Mouse (Mus musculus) brain, embryonic 18.5 days (tissue): ENCODE data around the gene Limk1.

Source experiments
- DNase-seq: peaks from one replicate; pipeline ENCODE4 v3.0.0-alpha.2; 2012; ENCODE audit warnings: low read depth, low spot score

Gene Limk1

DNA sequence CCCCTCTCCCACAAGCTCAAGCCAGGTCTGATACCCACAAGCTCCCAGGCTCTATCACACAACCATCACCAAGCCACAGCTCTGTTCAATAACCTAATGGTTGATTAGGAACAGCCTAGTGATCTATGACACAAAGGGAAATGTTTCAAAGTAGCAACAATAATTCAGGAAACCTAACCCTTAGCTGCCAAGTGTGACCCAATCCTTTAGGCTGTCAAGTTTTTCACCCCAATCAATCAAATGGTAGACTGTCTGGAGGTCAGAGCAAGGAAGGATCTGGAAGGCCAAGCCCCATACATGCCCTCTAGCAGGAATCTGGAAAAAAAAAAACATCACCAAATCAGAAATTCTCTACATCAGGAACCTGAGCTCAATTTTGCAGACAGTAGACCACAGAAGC is 57.6 kb downstream of the Limk1 start:
- DNase-seq = no peak

DNA sequence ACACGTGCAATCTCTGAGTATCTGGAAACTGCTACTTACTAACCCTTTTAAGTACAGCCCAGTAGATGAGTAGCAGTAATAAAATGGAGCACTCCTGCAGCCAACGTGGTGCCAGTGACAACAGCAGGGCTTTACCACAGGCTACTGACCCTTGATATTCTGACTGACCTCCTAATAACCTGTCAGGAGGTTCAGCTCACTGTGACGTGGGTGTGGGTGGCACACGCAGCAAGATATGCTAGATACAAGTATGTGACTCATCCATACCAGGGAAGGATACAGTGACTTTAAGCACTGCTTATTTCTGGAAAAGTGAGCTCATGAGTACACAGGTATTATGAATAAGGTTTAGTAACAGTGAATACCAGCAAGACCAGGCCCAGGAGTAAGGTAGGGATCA is 58.9 kb downstream of the Limk1 start:
- no peak for DNase-seq

DNA sequence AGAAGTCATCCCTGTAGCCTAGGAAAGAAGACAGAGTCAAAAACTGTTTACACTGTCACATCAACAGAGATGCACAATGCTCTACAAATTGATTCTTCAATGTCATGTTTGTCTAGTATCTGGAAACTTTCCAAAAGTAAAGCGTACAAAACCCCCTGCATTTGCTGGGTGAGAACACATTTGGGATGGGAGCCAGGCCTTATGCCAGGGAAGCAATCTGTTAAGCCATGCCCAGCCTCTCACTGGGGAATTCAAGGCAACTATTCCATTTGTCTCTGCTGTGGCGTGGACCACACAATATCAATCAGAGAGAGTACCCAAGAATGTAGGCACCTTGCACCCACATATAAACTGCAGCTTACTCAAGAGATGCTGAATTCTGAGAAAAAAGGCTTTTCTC is 66.3 kb downstream of the Limk1 start:
- peak; percentile 52 for DNase-seq

DNA sequence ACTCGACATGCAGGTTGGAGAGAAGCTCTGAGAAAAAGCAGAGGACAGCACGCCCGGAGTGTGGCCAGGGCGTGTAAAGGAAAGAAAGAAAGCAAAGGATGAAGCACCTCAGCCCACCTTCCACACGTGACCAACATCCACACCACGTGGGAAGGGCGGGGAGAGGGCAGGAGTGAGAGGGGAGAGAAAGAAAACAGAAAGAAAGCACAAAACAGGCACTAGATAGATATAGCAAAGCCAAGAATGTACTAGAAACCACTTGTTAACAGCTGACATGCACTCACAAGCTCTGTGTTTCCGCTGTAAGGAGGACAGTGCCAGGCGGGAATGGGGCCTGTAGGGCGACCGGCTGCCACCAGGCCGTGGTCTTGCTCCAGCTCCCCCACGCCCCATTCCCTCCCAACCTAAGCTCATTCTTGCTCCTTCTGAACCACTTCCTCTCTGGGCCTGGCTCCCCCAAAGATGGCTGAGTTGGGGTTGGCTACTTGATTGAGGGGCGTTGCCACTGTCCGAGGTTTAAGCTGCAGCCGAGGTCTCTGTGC is 67.2 kb downstream of the Limk1 start:
- DNase-seq = no peak

DNA sequence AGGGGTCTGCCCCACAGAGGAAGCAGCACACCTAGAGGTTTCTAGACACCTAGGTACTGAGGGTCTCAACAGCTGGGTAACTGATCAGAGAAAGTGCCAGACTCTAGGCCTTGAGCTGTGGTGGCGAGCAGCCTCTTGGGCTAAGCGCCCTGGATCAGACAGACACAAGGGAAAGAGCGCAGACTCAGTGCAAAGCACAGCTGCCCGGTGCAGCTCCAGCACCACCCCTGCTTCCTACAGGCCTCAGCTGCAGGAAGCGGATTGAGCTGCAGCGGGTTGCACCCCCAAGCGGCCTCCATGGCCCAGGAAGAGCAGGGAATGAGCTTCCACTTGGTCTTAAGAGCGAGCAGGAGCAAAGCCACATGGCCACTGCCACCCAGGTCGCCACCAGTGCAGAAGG is 67.9 kb downstream of the Limk1 start:
- DNase-seq = no peak

DNA sequence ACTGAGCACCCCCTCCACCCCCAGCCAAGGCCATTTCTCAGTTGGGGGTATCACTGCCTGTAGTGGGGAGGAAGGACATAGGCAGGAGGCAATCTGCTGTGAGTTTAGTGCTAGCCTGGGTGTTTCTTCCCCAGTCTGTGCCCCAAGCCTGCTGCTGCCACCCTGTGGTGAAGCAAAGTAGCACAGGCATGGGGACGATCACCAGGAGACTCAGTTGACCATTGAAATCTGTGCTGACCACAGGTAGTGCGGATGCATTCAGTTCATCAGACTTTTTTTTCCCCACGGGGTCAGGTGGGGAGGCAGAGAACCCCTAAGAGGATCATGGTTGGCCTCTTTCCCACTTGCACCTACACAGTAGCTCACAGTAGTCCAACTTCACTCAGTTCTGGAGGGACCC is 71.3 kb downstream of the Limk1 start:
- DNase-seq = no peak

DNA sequence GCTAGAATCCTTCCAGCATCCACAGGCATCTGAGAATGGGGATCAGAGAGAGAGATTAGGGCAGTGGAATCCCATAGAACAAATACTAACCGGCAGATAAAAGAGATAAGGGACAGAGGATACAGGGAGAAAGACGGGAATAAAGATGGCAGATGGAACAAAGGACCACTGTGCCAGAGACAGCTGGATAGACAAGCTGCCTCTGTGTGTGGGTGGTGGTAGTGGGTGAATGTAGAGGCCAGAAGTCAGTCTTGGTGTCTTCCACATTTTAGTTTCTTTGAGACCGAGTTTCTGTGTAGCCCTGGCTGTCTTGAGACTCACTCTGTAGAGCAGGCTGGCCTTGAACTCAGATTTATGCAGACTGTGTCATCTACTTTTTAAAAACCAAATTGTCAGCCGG is 72.6 kb downstream of the Limk1 start:
- no peak for DNase-seq

DNA sequence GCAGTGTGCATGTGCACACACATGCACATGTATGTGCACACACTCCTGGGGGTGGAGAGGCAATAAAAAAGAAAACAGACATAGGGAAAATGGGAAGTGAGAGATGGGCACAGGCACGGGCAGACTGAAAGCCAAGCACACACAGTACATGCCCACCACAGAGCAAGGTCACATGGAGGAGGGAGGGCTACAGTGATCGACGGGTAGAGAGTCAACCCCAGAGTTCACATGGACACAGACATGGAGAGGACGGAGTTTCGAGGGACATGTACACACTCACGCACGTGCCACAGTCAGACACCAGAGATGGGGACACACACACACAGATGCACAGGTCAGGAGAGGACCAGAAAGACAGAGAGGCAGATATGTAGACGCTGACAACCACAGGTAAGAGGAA is 73.0 kb downstream of the Limk1 start:
- no peak for DNase-seq

DNA sequence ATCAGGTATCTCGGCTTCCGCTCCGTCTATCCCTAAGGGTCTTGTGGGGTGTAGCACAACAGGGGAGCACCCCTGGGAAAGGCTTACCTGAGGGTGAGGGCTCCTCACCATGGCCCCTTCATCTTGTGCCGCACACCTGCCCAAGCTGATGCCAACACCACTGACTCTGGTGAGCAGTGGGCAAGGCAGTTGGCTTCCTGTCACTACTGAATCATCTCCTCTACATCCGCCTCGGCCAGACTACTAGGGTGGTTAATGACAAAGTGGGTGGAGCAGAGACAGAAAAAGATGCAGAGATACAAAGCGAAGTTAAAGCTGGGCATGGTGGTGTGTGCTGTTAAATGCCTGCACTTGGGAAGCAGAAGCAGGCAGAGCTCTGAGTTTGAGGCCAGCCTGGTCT is 73.6 kb downstream of the Limk1 start, which contains the start of gene Lat2:
Lat2 (minus strand) TSS at position 224 of the 400 bp plus-strand sequence.
- no peak for DNase-seq

DNA sequence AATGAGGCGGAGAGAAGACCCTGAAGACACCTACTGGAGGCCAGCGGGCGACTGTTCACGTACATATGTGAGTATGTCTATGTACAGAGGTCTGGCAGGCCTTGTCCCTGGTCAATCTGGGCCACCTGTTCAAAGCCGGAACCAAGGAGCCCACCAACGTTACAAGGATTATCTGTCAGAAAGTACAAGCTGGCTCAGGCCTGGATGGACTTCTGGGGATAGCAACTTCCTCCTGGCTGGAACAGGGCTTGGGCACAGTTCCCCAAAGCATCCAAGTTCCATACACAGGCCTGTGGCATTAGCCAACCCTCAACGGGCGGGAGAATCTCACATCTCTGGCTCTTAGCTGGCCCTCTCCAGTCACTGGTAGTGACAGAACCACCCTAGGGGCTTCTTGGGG is 74.1 kb downstream of the Limk1 start:
- DNase-seq = no peak

DNA sequence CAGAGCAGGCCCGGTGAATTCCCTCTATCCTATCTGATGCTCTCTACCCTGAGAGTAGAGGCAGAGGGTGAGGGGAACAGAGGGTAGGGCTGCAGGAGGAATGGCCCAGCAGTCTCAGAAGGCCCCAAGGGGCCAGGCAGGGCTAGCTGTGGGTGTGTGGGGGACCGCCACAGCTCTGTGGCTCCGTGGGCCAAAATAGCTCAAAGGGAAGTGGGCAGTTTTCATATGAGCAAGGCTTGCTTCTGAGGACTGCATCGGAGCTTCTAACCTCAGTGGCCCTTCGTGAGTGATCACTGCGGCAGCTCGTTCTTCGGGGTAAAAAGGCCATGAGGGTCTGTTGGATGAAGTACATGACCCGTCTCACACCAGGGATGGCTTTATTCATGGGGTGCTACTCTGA is 74.7 kb downstream of the Limk1 start:
- no peak for DNase-seq

DNA sequence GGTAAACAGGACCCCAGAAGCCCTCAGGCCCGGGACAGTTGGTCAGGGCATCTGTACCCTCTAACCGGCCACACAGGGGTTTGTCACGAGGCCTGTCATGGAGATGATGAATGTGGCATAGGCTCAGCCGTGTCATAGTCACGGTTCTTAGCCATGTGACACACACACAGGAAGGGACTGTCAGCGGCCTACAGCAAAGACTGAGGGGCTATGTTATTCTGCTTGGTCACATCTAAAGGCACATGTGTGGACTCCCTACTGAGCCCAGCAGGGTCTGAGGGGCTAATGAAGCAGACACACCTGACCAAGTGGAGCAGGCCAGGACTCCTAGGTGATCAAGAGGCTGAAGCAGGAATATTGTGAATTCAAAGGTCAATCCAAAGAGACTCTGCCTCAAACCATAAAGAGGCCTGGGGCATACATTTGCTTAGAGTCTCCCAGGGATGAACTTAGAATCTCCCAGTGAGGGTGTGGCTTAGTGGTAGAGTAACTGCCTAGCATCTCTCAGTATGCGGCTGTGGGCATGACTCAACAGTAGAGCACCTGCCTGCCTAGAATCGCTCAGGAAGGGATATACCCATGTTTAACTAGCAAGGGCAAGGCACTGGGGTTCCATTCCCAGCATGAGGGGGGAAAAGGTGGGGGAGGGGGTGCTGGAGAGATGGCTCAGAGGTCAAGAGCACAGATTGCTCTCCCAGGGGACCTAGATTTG is 76.4 kb downstream of the Limk1 start:
- DNase-seq = no peak

DNA sequence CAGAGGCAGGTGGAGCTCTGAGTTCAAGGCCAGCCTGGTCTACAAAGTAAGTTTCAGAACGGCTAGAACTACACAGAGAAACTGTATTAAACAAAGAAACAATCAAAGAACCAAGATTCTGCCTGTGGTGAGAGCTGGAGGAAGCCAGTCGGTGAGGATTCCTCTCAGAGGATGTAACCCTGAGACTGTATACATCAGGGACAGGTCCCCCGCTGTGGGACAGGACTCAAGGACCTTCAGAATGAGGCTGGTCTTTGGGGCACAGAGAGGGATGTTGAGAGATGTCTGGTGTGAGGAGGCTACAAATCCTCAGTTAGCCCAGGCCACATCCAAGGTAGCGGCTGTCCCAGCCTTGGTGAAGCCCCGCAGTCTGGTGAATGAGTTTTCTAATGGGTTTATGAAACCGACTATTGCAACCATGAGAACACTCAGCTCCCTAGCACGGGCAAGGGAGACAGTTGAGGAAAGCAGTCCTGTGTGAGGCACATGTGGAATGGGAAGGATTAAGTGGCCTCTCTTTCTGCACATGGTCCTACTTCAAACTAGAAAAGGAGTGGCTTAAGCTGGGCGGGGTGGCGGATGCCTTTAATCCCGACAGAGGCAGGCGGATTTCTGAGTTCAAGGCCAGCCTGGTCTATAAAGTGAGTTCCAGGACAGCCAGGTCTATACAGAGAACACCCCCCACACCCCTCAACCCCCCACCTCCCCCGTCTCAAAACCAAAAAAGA is 78.3 kb downstream of the Limk1 start:
- no peak for DNase-seq

DNA sequence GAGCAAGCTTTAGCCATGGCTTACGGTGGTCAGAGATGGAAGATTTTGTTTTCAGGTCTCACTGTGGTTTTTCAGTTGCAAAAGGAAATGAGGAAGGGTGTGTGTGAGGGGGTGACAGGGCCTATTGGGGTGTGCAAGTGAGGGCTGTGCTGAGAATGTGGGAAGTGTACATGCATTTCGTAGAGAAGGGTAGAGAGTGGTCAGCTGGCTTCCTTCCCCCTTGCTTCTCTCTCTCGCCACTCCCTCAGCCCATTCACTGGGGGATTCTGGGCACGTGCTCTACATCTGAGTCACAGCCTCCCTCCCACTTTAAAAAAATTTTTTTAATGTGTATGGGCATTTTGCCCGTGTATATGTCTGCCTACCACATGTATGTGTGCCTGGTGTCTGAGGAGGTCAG is 81.3 kb downstream of the Limk1 start:
- DNase-seq = no peak

DNA sequence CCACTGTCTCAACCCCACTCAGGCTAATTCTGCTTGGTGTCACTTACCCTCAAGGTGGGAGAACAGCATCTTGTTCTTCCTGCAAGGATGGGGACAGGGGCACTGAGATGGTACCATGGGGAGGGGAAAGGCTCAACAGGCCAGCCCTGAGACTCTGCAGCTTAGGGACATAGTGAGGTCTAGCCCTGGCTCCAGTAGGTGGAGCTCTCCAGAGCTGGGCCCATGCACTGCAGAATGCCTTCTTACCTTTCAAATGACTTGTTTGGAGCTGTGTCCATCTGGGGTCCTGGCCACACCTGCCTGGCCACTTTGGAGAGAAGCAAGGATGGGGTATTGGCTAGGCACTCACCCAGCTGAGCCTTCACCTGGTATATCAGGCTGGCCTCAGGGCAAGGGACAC is 82.1 kb downstream of the Limk1 start:
- no peak for DNase-seq
